Mouse (Mus musculus) embryonic fibroblast, embryonic 13.5 days (primary cell): Measurements from ENCODE around the gene Slc25a44.

Source experiments
- CTCF ChIP-seq: IDR thresholded peaks from 2 replicates; pipeline ENCODE4 v1.5.1; 2011; ENCODE audit warnings: mild to moderate bottlenecking, control low read depth, low read length, moderate library complexity, borderline replicate concordance; ENCODE audit not compliant: insufficient read depth
- POLR2A ChIP-seq: IDR thresholded peaks from 2 replicates; pipeline ENCODE4 v1.6.1; 2011; ENCODE audit warnings: low read depth, mild to moderate bottlenecking, control low read depth, low read length, moderate library complexity

- TF ChIP-seq CTCF, result no peak
- no peak for TF ChIP-seq POLR2A
Observed at GRCm38 (mm10) chr3:88395742-88396141, 29.2 kb downstream of the Slc25a44 start.
